In the genomic region with DNA sequence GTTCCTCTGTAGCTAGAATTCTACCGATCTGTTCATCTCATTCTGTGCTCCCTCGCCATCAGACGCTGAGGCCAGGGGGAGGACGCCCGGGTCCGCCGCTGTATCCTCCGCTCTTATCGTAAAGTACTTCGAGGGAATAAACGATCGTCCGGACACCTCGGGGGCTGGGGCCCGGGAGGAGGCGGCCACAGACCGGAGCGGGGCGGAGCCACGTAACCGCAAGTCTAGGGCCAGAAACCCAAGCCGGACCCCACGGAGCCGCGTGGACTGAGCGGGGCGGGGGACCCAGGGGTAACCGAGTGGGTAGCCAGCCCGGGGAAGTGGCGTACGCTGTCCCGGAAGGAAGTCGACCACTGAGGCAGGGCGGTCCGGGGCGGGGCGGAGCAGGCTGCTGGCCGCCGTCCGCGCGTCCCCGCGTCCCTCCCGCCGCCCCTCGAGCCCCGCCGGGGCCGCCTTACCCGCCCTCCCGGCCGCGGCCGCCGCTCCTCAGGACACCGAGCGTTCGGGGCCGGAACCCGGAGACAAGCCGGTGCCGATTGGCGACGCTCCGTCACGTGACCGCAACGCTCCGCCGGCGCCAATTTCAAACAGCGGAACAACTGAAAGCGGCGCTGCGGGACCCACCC, we compare ENCODE assay signal across 8 mouse cellular contexts. TPM values are rescaled to one million over a fixed set of nuclear protein-coding genes. Genes with fewer than 3 reads are reported as not detected.
DNase-seq lines count a peak whose midpoint lies in the region; ATAC-seq and TF ChIP-seq lines count a peak whose summit lies in the region.

Gene Rhno1, minus strand, starts transcription at position 531 of the 626 bp plus-strand sequence.
Gene Foxm1, plus strand, starts transcription at position 587 of the 626 bp plus-strand sequence.

- peak within 1 kb of the TSS; percentile 95 for H3K27ac ChIP-seq in embryonic facial prominence, embryonic 12.5 days
- peak within 1 kb of the TSS; percentile 80 for H3K27ac ChIP-seq in heart, adult 2 months
- peak within 1 kb of the TSS; percentile 41 for H3K27ac ChIP-seq in kidney, adult 2 months (ENCODE audit: insufficient read depth, low read depth, low read length)
- peak within 1 kb of the TSS; percentile 93 for H3K27ac ChIP-seq in limb, embryonic 13.5 days
- peak within 1 kb of the TSS; percentile 89 for H3K27ac ChIP-seq in midbrain, embryonic 14.5 days (replicated peaks; ENCODE audit: low read depth, low read length)

- intact Hi-C loops in heart, adult 2 months (cut with DNase I), result loop anchor here (5.0 kb wide), 2 partner anchors 50 to 160 kb away; no protein-coding TSS in a partner anchor

- no peak for TF ChIP-seq CTCF in heart, adult 2 months (IDR thresholded peaks at IDR 0.05)
- no peak for TF ChIP-seq CTCF in kidney, adult 2 months (conservative IDR thresholded peaks at IDR 0.05; ENCODE audit: insufficient read depth, insufficient read length, low read depth, low read length)

- H3K9me3 ChIP-seq in embryonic facial prominence, embryonic 12.5 days, result no peaks in the 10 kb centered on the region
- no peaks in the 10 kb centered on the region for H3K9me3 ChIP-seq in limb, embryonic 13.5 days
- H3K9me3 ChIP-seq in midbrain, embryonic 14.5 days (ENCODE audit: control insufficient read depth, low read length), result no peaks in the 10 kb centered on the region

- no peak for TF ChIP-seq EP300 in heart, adult 2 months (IDR thresholded peaks at IDR 0.05; ENCODE audit: insufficient read depth, low read depth, low read length)

- ATAC-seq in embryonic facial prominence, embryonic 12.5 days (ENCODE audit: insufficient number of reproducible peaks, insufficient read depth, low FRiP score, low TSS enrichment), result peak; percentile 92
- ATAC-seq in limb, embryonic 13.5 days (ENCODE audit: low FRiP score, low read depth), result peak; percentile 90
- ATAC-seq in midbrain, embryonic 14.5 days (ENCODE audit: low FRiP score, low TSS enrichment), result peak; percentile 90

- H3K9ac ChIP-seq in embryonic facial prominence, embryonic 12.5 days, result peak within 1 kb of the TSS; percentile 81
- peak within 1 kb of the TSS; percentile 84 for H3K9ac ChIP-seq in heart, adult 2 months (ENCODE audit: low read depth, low read length)
- peak within 1 kb of the TSS; percentile 89 for H3K9ac ChIP-seq in limb, embryonic 13.5 days
- peak within 1 kb of the TSS; percentile 80 for H3K9ac ChIP-seq in midbrain, embryonic 14.5 days (replicated peaks; ENCODE audit: low read length)

- peak; percentile 85 for DNase-seq in 3T3-L1 (ENCODE audit: low read depth, low spot score)
- peak; percentile 87 for DNase-seq in adrenal gland, postnatal 25 days
- DNase-seq in heart, adult 2 months, result peak; percentile 90 to 92
- DNase-seq in kidney, adult 2 months, result peak; percentile 90
- DNase-seq in midbrain, embryonic 14.5 days, result peak; percentile 94
- peak; percentile 72 to 83 for DNase-seq in spleen, adult 18-20 months

- no peak for TF ChIP-seq POLR2A in heart, adult 2 months (IDR thresholded peaks at IDR 0.05; ENCODE audit: insufficient read depth, low read depth, low read length)
- no peak for TF ChIP-seq POLR2A in kidney, adult 2 months (IDR thresholded peaks at IDR 0.05; ENCODE audit: low read depth, low read length)

- peaks cover 19% of the 10 kb centered on the region for H3K4me1 ChIP-seq in embryonic facial prominence, embryonic 12.5 days
- peaks cover 1% of the 10 kb centered on the region; the same call in 1 of the 2 replicates for H3K4me1 ChIP-seq in heart, adult 2 months (ENCODE audit: control insufficient read depth, insufficient read depth, low read length)
- no peaks in the 10 kb centered on the region; the same call in 1 of the 2 replicates for H3K4me1 ChIP-seq in kidney, adult 2 months (ENCODE audit: control insufficient read depth, insufficient read depth, low read length)
- peaks cover 39% of the 10 kb centered on the region for H3K4me1 ChIP-seq in limb, embryonic 13.5 days
- H3K4me1 ChIP-seq in midbrain, embryonic 14.5 days (ENCODE audit: control insufficient read depth, insufficient read depth, low read length), result peaks cover 12% of the 10 kb centered on the region

- no peaks in the 10 kb centered on the region for H3K27me3 ChIP-seq in embryonic facial prominence, embryonic 12.5 days
- H3K27me3 ChIP-seq in heart, adult 2 months (ENCODE audit: control insufficient read depth, insufficient read depth, low read length), result no peaks in the 10 kb centered on the region
- H3K27me3 ChIP-seq in kidney, adult 2 months (replicated peaks; ENCODE audit: control insufficient read depth, insufficient read depth, low read length), result no peaks in the 10 kb centered on the region
- no peaks in the 10 kb centered on the region for H3K27me3 ChIP-seq in limb, embryonic 13.5 days
- no peaks in the 10 kb centered on the region for H3K27me3 ChIP-seq in midbrain, embryonic 14.5 days (ENCODE audit: control insufficient read depth, insufficient read depth, low read length)

- peak within 1 kb of the TSS; percentile 90 for H3K4me3 ChIP-seq in embryonic facial prominence, embryonic 12.5 days
- peak within 1 kb of the TSS; percentile 83 for H3K4me3 ChIP-seq in heart, adult 2 months
- peak within 1 kb of the TSS; percentile 72 for H3K4me3 ChIP-seq in kidney, adult 2 months (ENCODE audit: insufficient read depth, low read depth, low read length)
- peak within 1 kb of the TSS; percentile 91 for H3K4me3 ChIP-seq in limb, embryonic 13.5 days
- peak within 1 kb of the TSS; percentile 74 for H3K4me3 ChIP-seq in midbrain, embryonic 14.5 days (replicated peaks; ENCODE audit: low read depth, low read length)

- peaks cover 34% of the 10 kb centered on the region for H3K36me3 ChIP-seq in embryonic facial prominence, embryonic 12.5 days
- no peaks in the 10 kb centered on the region for H3K36me3 ChIP-seq in heart, adult 2 months (ENCODE audit: control insufficient read depth, insufficient read depth, low read length)
- no peaks in the 10 kb centered on the region for H3K36me3 ChIP-seq in kidney, adult 2 months (ENCODE audit: control insufficient read depth, insufficient read depth, low read length)
- peaks cover 36% of the 10 kb centered on the region for H3K36me3 ChIP-seq in limb, embryonic 13.5 days
- H3K36me3 ChIP-seq in midbrain, embryonic 14.5 days (ENCODE audit: control insufficient read depth, insufficient read depth, low read length), result peaks cover 12% of the 10 kb centered on the region

- WGBS in embryonic facial prominence, embryonic 12.5 days, result under 1% methylated on average over 74 of the region's 76 CpGs
- WGBS in heart, adult 2 months, result under 1% methylated on average over 75 of the region's 76 CpGs
- WGBS in kidney, adult 2 months, result under 1% methylated on average over 75 of the region's 76 CpGs
- WGBS in limb, embryonic 13.5 days, result under 1% methylated on average over 61 of the region's 76 CpGs
- WGBS in midbrain, embryonic 14.5 days, result under 1% methylated on average over 64 of the region's 76 CpGs

- peak within 1 kb of the TSS; percentile 92 for H3K4me2 ChIP-seq in embryonic facial prominence, embryonic 12.5 days (replicated peaks)
- peak within 1 kb of the TSS; percentile 90 for H3K4me2 ChIP-seq in limb, embryonic 13.5 days (replicated peaks)
- peak within 1 kb of the TSS; percentile 99 for H3K4me2 ChIP-seq in midbrain, embryonic 14.5 days (ENCODE audit: low read length)

- no peaks in the 10 kb centered on the region; the same call in 1 of the 2 replicates for H3K79me2 ChIP-seq in heart, adult 2 months (replicated peaks; ENCODE audit: control insufficient read depth, insufficient read depth, low read length)

RNA-seq across cellular contexts. Expression of gene Rhno1, which starts in this region (rescaled TPM):
- 24.3 and 25.6 TPM in 2 replicates for total RNA-seq in adrenal gland, postnatal 25 days (2021)
- polyA plus RNA-seq in embryonic facial prominence, embryonic 12.5 days (2016; fragmentation: Nextera tagmentation; extraction: Ambion mirVana), result 160 and 166 TPM in 2 replicates
- 1 to 10 TPM; 7.8 to 9.2 TPM for total RNA-seq in heart, adult 2 months (2021)
- polyA plus RNA-seq in heart, adult 2 months (2012; rRNA removed), result 5.8 and 6.6 TPM in 2 replicates
- polyA plus RNA-seq in kidney, adult 2 months (2012; rRNA removed), result 8.4 and 10.6 TPM in 2 replicates
- polyA plus RNA-seq in limb, embryonic 13.5 days (2015; fragmentation: Nextera tagmentation; extraction: Ambion mirVana), result 157 and 161 TPM in 2 replicates
- 93.8 and 101 TPM in 2 replicates for polyA plus RNA-seq in midbrain, embryonic 14.5 days (2014; fragmentation: Nextera tagmentation; extraction: Ambion mirVana)

RNA-seq across cellular contexts. Expression of gene Foxm1, which starts in this region (rescaled TPM):
- 7.0 and 12.1 TPM in 2 replicates for total RNA-seq in adrenal gland, postnatal 25 days (2021)
- 43.8 and 45.1 TPM in 2 replicates for polyA plus RNA-seq in embryonic facial prominence, embryonic 12.5 days (2016; fragmentation: Nextera tagmentation; extraction: Ambion mirVana)
- total RNA-seq in heart, adult 2 months (2021), result under 1 TPM; 0.65 to 0.89 TPM
- 0.80 and 1.6 TPM in 2 replicates for polyA plus RNA-seq in heart, adult 2 months (2012; rRNA removed)
- 2.4 and 3.7 TPM in 2 replicates for polyA plus RNA-seq in kidney, adult 2 months (2012; rRNA removed)
- 29.3 and 32.8 TPM in 2 replicates for polyA plus RNA-seq in limb, embryonic 13.5 days (2015; fragmentation: Nextera tagmentation; extraction: Ambion mirVana)
- polyA plus RNA-seq in midbrain, embryonic 14.5 days (2014; fragmentation: Nextera tagmentation; extraction: Ambion mirVana), result 5.5 and 9.8 TPM in 2 replicates

Comparison
In these comparisons a context has a peak if more than half of its experiments do, and no peak if none do; other contexts are left out.
1. Peak in every context shown above with its lines: DNase-seq, ATAC-seq, H3K4me3 ChIP-seq and H3K27ac ChIP-seq.
2. H3K27ac ChIP-seq: peak in every context shown above with its lines; median percentile 95 in embryonic facial prominence, embryonic 12.5 days; 93 in limb, embryonic 13.5 days; 89 in midbrain, embryonic 14.5 days; 80 in heart, adult 2 months; 41 in kidney, adult 2 months.